ENCODE assay signal across 8 mouse cellular contexts in the genomic region with DNA sequence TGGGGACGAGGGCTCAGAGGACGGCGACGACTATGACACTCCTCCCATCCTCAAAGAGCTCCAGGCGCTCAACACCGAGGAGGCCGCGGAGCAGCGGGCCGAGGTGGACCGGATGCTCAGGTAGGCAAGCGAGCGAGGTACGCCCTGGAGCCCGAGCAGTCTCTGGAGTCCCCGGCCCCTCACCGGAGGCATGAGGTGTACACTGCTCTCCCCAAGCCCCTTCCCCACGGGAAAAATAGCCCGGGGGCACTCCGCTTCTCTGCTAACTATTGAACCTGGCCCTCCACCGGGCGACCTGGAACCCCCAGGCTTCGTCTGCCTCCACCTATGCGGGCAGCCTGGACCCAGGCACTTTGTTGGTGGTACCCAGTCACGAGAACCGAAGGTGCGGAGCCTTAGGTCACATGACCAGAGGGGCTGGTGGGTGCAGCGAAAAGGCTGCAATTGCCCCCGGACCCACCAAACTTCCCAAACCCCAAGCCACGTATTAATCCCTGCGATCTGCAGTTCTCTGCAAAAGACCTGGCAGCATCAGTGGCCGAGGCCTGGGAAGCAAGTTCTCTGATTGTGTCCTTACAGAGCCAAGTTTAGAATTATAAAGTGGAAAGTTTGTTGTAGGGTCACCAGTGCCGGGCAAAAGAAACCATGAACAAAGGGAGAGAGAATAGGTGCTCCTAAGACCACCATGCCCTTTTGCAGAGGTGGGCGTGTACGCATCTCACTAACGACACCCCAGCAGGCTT. TPM values are rescaled to one million over a fixed set of nuclear protein-coding genes. Genes with fewer than 3 reads are reported as not detected.
DNase-seq lines count a peak whose midpoint lies in the region; ATAC-seq and TF ChIP-seq lines count a peak whose summit lies in the region.

No protein-coding gene starts in this region.

- H3K4me1 ChIP-seq in testis, adult 2 months (ENCODE audit: control insufficient read depth, insufficient read depth, low read length), result peaks cover 23% of the 10 kb centered on the region
- no peaks in the 10 kb centered on the region for H3K4me1 ChIP-seq in liver, embryonic 12.5 days
- H3K4me1 ChIP-seq in stomach, embryonic 16.5 days (ENCODE audit: control insufficient read depth, insufficient read depth, low read length), result no peaks in the 10 kb centered on the region

- TF ChIP-seq POLR2A in testis, adult 2 months (IDR thresholded peaks at IDR 0.05; ENCODE audit: control insufficient read depth, low read depth, low read length), result no peak

- H3K4me3 ChIP-seq in testis, adult 2 months (ENCODE audit: control insufficient read depth, low read depth, low read length), result peak overlapping the region; percentile 20
- H3K4me3 ChIP-seq in liver, embryonic 12.5 days, result peak overlapping the region; percentile 46
- peak overlapping the region; percentile 43 for H3K4me3 ChIP-seq in stomach, embryonic 16.5 days (replicated peaks; ENCODE audit: low read length)

- H3K4me2 ChIP-seq in liver, embryonic 12.5 days, result peak overlapping the region; percentile 54
- peak overlapping the region; percentile 53 for H3K4me2 ChIP-seq in stomach, embryonic 16.5 days (ENCODE audit: low read depth, low read length)

- peaks cover 13% of the 10 kb centered on the region for H3K27me3 ChIP-seq in testis, adult 2 months (ENCODE audit: control insufficient read depth, insufficient read depth, low read length)
- peaks cover 93% of the 10 kb centered on the region for H3K27me3 ChIP-seq in liver, embryonic 12.5 days (replicated peaks)
- peaks cover 30% of the 10 kb centered on the region for H3K27me3 ChIP-seq in stomach, embryonic 16.5 days (ENCODE audit: control insufficient read depth, insufficient read depth, low read length)

- no peaks in the 10 kb centered on the region for H3K9me3 ChIP-seq in liver, embryonic 12.5 days (replicated peaks)
- no peaks in the 10 kb centered on the region for H3K9me3 ChIP-seq in stomach, embryonic 16.5 days (replicated peaks; ENCODE audit: control insufficient read depth, low read length)

- DNase-seq in adrenal gland, adult 2 months, result peak; percentile 4
- DNase-seq in adrenal gland, postnatal 14 days, result no peak
- no peak for DNase-seq in testis, postnatal 14 days (ENCODE audit: low spot score)
- DNase-seq in Muller cell, postnatal 12 days (ENCODE audit: inconsistent ontology term), result no peak
- DNase-seq in ovary, postnatal 14 days (ENCODE audit: low spot score), result no peak

- no peak for ATAC-seq in liver, embryonic 12.5 days
- ATAC-seq in stomach, embryonic 16.5 days (ENCODE audit: insufficient read depth, low FRiP score), result 0 out of 2 replicates have a peak, but pooled peaks have one; percentile 8

- TF ChIP-seq CTCF in testis, adult 2 months (IDR thresholded peaks at IDR 0.05; ENCODE audit: control insufficient read depth, insufficient read depth, insufficient replicate concordance, low read depth, low read length), result no peak

- no peak overlapping the region for H3K27ac ChIP-seq in testis, adult 2 months (ENCODE audit: control insufficient read depth, insufficient read depth, low read depth, low read length)
- 0 out of 2 replicates have a peak overlapping the region, but pooled peaks have one; percentile 0 for H3K27ac ChIP-seq in liver, embryonic 12.5 days
- peak overlapping the region; percentile 87 for H3K27ac ChIP-seq in stomach, embryonic 16.5 days (ENCODE audit: low read length)

- 2% methylated on average over 36 of the region's 36 CpGs for WGBS in liver, embryonic 12.5 days (ENCODE audit: insufficient replicate concordance)
- 1% methylated on average over 36 of the region's 36 CpGs for WGBS in stomach, embryonic 16.5 days

- H3K36me3 ChIP-seq in testis, adult 2 months (ENCODE audit: control insufficient read depth, insufficient read depth, low read length), result no peaks in the 10 kb centered on the region
- 0 out of 2 replicates have a peak, but pooled peaks cover 3% of the 10 kb centered on the region for H3K36me3 ChIP-seq in liver, embryonic 12.5 days
- H3K36me3 ChIP-seq in stomach, embryonic 16.5 days (ENCODE audit: control insufficient read depth, insufficient read depth, low read length), result no peaks in the 10 kb centered on the region

- no peak overlapping the region for H3K9ac ChIP-seq in liver, embryonic 12.5 days
- H3K9ac ChIP-seq in stomach, embryonic 16.5 days (ENCODE audit: low read length), result peak overlapping the region; percentile 72

RNA-seq across cellular contexts. Expression of gene Hnf1b, which starts 1.6 kb away (rescaled TPM):
- total RNA-seq in adrenal gland, adult 2 months (2021), result not detected
- 0.26 and 0.53 TPM in 2 replicates for polyA plus RNA-seq in adrenal gland, adult 2 months (2012; rRNA removed)
- total RNA-seq in adrenal gland, postnatal 14 days (2021), result 1.8 TPM in 1 of 2 replicates, not detected in the other
- polyA plus RNA-seq in testis, adult 2 months (2012; rRNA removed), result 37.1 and 40.7 TPM in 2 replicates
- polyA plus RNA-seq in liver, embryonic 12.5 days (2016; fragmentation: Nextera tagmentation; extraction: Ambion mirVana), result 2.2 and 2.5 TPM in 2 replicates
- 5.6 and 6.9 TPM in 2 replicates for polyA plus RNA-seq in stomach, embryonic 16.5 days (2015; fragmentation: Nextera tagmentation; extraction: Ambion mirVana)
